ENCODE assay signal across 8 mouse cellular contexts in the genomic region with DNA sequence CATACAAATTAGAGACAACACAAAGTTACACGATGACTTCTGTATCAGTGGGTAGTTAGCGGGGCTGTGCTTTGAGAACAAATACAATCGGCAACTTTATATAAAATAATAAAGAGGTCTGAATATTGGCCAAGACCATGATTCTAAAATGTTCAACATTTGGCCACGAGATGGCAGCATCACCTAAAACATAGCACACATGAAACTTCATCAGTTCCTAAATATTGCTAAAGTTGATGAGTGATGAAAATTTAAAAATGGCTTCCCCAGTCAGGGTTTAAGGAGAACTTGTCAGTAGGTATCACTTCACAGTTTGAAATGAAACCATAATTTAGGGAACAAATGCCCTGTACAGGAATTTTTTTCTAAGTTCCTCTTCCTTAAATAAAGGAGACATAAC.
A peak's percentile ranks its signal among the peaks of the same experiment; 100 is the strongest.
DNase-seq lines count a peak whose midpoint lies in the region; ATAC-seq lines count a peak whose summit lies in the region.

No protein-coding gene starts in this region.

- no peaks in the 10 kb centered on the region for H3K27me3 ChIP-seq in midbrain, embryonic 13.5 days

- peak; percentile 9 to 52 for DNase-seq in kidney, adult 8-10 months
- no peak for DNase-seq in kidney, adult 11 months
- peak; percentile 36 for DNase-seq in R1 (ENCODE audit: low read depth, low spot score)
- peak; percentile 35 to 61 for DNase-seq in cerebellum, postnatal 4 days (ENCODE audit: low spot score in 2 of 2)
- DNase-seq in heart, postnatal 10 days, result peak; percentile 57 to 75
- peak; percentile 22 for DNase-seq in left cerebral cortex, adult 11 months (ENCODE audit: low spot score)
- DNase-seq in urinary bladder, postnatal 25 days (ENCODE audit: low spot score), result peak; percentile 54

- H3K9ac ChIP-seq in midbrain, embryonic 13.5 days (replicated peaks), result no peak overlapping the region

- peak; percentile 40; the same call in 1 of the 2 replicates for ATAC-seq in midbrain, embryonic 13.5 days

- no peaks in the 10 kb centered on the region for H3K36me3 ChIP-seq in midbrain, embryonic 13.5 days

- no peak overlapping the region for H3K27ac ChIP-seq in midbrain, embryonic 13.5 days

- 33% methylated on average over 4 of the region's 4 CpGs for WGBS in midbrain, embryonic 13.5 days

- intact Hi-C loops in heart, postnatal 10 days (cut with DNase I), result loop anchor here (1.0 kb wide), 1 partner anchor 825 kb away; no protein-coding TSS in a partner anchor

- H3K9me3 ChIP-seq in midbrain, embryonic 13.5 days, result no peaks in the 10 kb centered on the region

- no peaks in the 10 kb centered on the region for H3K4me1 ChIP-seq in midbrain, embryonic 13.5 days (replicated peaks)

- H3K4me3 ChIP-seq in midbrain, embryonic 13.5 days (replicated peaks), result no peak overlapping the region

- H3K4me2 ChIP-seq in midbrain, embryonic 13.5 days (replicated peaks), result no peak overlapping the region
